Mouse (Mus musculus): ENCODE measurements at regions not wholly inside any gene's neighbourhood (a gene's known extent, or its start where the extent isn't known, plus 50 kb on each side); places are given as distances from the start of the nearest gene placed in this dataset.

- TF ChIP-seq EP300 (IDR thresholded peaks at IDR 0.05; ENCODE audit: insufficient read depth, low read depth, low read length) (no peak), POLR2A (IDR thresholded peaks at IDR 0.05; ENCODE audit: insufficient read depth, low read length) (no peak), CTCF (IDR thresholded peaks at IDR 0.05; ENCODE audit: low read depth, low read length) (no peak)
Measured at GRCm38 (mm10) chr12:25826928-25827327, 588.1 kb downstream of the Rnf144a start.
